In the genomic region with DNA sequence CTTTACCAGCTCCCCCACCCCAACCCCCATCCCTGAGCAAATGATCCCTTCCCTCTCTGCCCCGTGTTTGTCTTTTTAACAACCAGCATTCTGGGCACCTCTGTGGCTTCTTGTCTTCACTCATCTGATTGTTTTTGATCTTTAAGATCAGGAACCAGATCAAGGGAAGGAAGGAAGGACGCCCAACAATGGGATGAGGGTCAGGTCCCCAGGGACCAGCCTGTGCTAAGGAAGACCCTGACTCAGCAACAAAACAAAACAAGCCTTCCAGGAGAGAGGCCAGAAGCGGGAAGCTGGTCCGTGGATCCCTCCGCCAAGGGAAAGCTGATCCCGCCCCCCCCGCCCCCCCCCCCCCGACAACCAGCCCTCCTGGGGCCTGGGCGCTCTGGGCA, we compare ENCODE assay signal across 11 mouse cellular contexts. TPM values are rescaled to one million over a fixed set of nuclear protein-coding genes. Genes with fewer than 3 reads are reported as not detected.
DNase-seq lines count a peak whose midpoint lies in the region; ATAC-seq and TF ChIP-seq lines count a peak whose summit lies in the region.
"Had no signal": no experiment of that assay in that cellular context is flagged by ENCODE, and none has a peak within 500 bp of the region (broad histone marks: within the 10 kb centered on the region; RNA-seq: fewer than 3 reads in every experiment).

No protein-coding gene starts in this region.

- peaks cover 33% of the 10 kb centered on the region for H3K4me1 ChIP-seq in heart, embryonic 10.5 days
- peaks cover 4 to 16% of the 10 kb centered on the region in 2 experiments; a peak in 2 of 4 replicates for H3K4me1 ChIP-seq in ES-E14 (ENCODE audit: control insufficient read depth in 2 of 2, insufficient read depth in 2 of 2, low read length in 2 of 2, poor library complexity in 1 of 2)
- peaks cover 31% of the 10 kb centered on the region for H3K4me1 ChIP-seq in hindbrain, embryonic 10.5 days (replicated peaks)
- H3K4me1 ChIP-seq in liver, embryonic 14.5 days (replicated peaks; ENCODE audit: control insufficient read depth in 2 of 2, insufficient read depth in 2 of 2, low read length in 1 of 2), result no peaks in the 10 kb centered on the region; a peak in 1 of 4 replicates

- H3K9ac ChIP-seq in ES-E14 (ENCODE audit: insufficient read depth, low read depth, low read length, poor library complexity, severe bottlenecking), result peak overlapping the region; percentile 7; the same call in 1 of the 2 replicates
- H3K9ac ChIP-seq in liver, embryonic 14.5 days (replicated peaks), result no peak overlapping the region

- TF ChIP-seq EP300 in liver, embryonic 14.5 days (IDR thresholded peaks at IDR 0.05; ENCODE audit: low read depth), result no peak

- intact Hi-C loops in heart, postnatal 36 days (cut with DNase I), result loop anchor here (5.0 kb wide), 1 partner anchor 133 kb away; a partner anchor contains a TSS

- no peak for DNase-seq in heart, embryonic 10.5 days (ENCODE audit: low spot score)
- no peak for DNase-seq in heart, postnatal 36 days
- DNase-seq in ES-E14 (ENCODE audit: low read depth, low spot score), result no peak
- DNase-seq in hindbrain, embryonic 10.5 days (ENCODE audit: low spot score), result no peak
- no peak for DNase-seq in liver, embryonic 14.5 days (ENCODE audit: low read depth in 3 of 3, low spot score in 3 of 3)
- no peak for DNase-seq in urinary bladder, postnatal 10 days (ENCODE audit: low spot score)
- DNase-seq in urinary bladder, postnatal 14 days (ENCODE audit: low spot score), result no peak

- 7% methylated on average over 6 of the region's 9 CpGs for WGBS in heart, embryonic 10.5 days
- 6% methylated on average over 7 of the region's 9 CpGs for WGBS in hindbrain, embryonic 10.5 days
- WGBS in liver, embryonic 14.5 days (ENCODE audit: insufficient replicate concordance), result 12% methylated on average over 9 of the region's 9 CpGs

- peak overlapping the region; percentile 63 for H3K4me2 ChIP-seq in liver, embryonic 14.5 days (ENCODE audit: low read depth)

- no peaks in the 10 kb centered on the region for H3K9me3 ChIP-seq in heart, embryonic 10.5 days
- no peaks in the 10 kb centered on the region for H3K9me3 ChIP-seq in ES-E14 (ENCODE audit: control insufficient read depth, insufficient read depth, low read depth, low read length)
- peaks cover 3% of the 10 kb centered on the region; the same call in 1 of the 2 replicates for H3K9me3 ChIP-seq in hindbrain, embryonic 10.5 days
- H3K9me3 ChIP-seq in liver, embryonic 14.5 days (ENCODE audit: control insufficient read depth, low read length), result no peaks in the 10 kb centered on the region

- peaks cover 9% of the 10 kb centered on the region; the same call in 1 of the 2 replicates for H3K27me3 ChIP-seq in heart, embryonic 10.5 days (ENCODE audit: insufficient read depth, poor library complexity, severe bottlenecking)
- H3K27me3 ChIP-seq in hindbrain, embryonic 10.5 days (ENCODE audit: insufficient read depth, poor library complexity, severe bottlenecking), result no peaks in the 10 kb centered on the region
- H3K27me3 ChIP-seq in liver, embryonic 14.5 days (ENCODE audit: control insufficient read depth, insufficient read depth, low read length), result no peaks in the 10 kb centered on the region

- peak overlapping the region; percentile 84 for H3K27ac ChIP-seq in heart, embryonic 10.5 days
- H3K27ac ChIP-seq in ES-E14 (ENCODE audit: insufficient read depth, low read depth, low read length, poor library complexity, severe bottlenecking), result no peak overlapping the region
- H3K27ac ChIP-seq in hindbrain, embryonic 10.5 days, result peak overlapping the region; percentile 89
- H3K27ac ChIP-seq in liver, embryonic 14.5 days, result no peak overlapping the region

- no peak for TF ChIP-seq CTCF in liver, embryonic 14.5 days (IDR thresholded peaks at IDR 0.05; ENCODE audit: low read depth)

- H3K36me3 ChIP-seq in heart, embryonic 10.5 days, result peaks cover 18% of the 10 kb centered on the region; the same call in 1 of the 2 replicates
- H3K36me3 ChIP-seq in ES-E14 (ENCODE audit: control insufficient read depth, insufficient read depth, low read length, poor library complexity, severe bottlenecking), result peaks cover 11% of the 10 kb centered on the region; the same call in 1 of the 2 replicates
- H3K36me3 ChIP-seq in hindbrain, embryonic 10.5 days, result peaks cover 34% of the 10 kb centered on the region
- no peaks in the 10 kb centered on the region for H3K36me3 ChIP-seq in liver, embryonic 14.5 days (replicated peaks; ENCODE audit: control insufficient read depth, insufficient read depth, low read depth)

- H3K4me3 ChIP-seq in heart, embryonic 10.5 days, result peak overlapping the region; percentile 54
- H3K4me3 ChIP-seq in ES-E14 (ENCODE audit: insufficient read depth in 1 of 2, low read depth in 1 of 2, low read length in 2 of 2, poor library complexity in 1 of 2, severe bottlenecking in 1 of 2), result peak overlapping the region in 1 of 2 experiments; percentile 38; a peak in 1 of 4 replicates
- peak overlapping the region; percentile 46 for H3K4me3 ChIP-seq in hindbrain, embryonic 10.5 days
- H3K4me3 ChIP-seq in liver, embryonic 14.5 days (ENCODE audit: insufficient read depth in 1 of 2, low read depth in 2 of 2, low read length in 2 of 2), result no peak overlapping the region

- in situ Hi-C loops in ES-E14 (cut with MboI; ENCODE audit: low sequenced_read_pairs in 2 of 2, unreplicated experiment in 2 of 2), result no loop called here

- ATAC-seq in liver, embryonic 14.5 days (ENCODE audit: insufficient read depth), result no peak
- ATAC-seq in inflammation-experienced regulatory T-cells, adult 6 months, result no peak

TF ChIP-seq in ES-E14, 5 proteins besides CTCF, POLR2A, EP300 and RAD21:
- TF ChIP-seq MAFK (IDR thresholded peaks at IDR 0.05; ENCODE audit: insufficient read depth, low read depth, low read length) (peak; percentile 39; the same call in 1 of the 2 replicates), CHD2 (IDR thresholded peaks at IDR 0.05; ENCODE audit: low read depth, low read length) (no peak), ZC3H11A (IDR thresholded peaks at IDR 0.05; ENCODE audit: borderline replicate concordance, low read depth, low read length) (no peak), ZNF384 (IDR thresholded peaks at IDR 0.05; ENCODE audit: low read depth, low read length) (no peak), HCFC1 (IDR thresholded peaks at IDR 0.05; ENCODE audit: borderline replicate concordance, insufficient read depth, low read length) (no peak)
TF ChIP-seq in ES-E14: peak in this region for 1.

RNA-seq across cellular contexts. Expression of a gene that starts 41.6 kb away (rescaled TPM):
- 10.2 and 14.7 TPM in 2 replicates for polyA plus RNA-seq in heart, embryonic 10.5 days (2016; fragmentation: Nextera tagmentation; extraction: Ambion mirVana)
- 10 to 100 TPM; 21.0 to 23.6 TPM for total RNA-seq in heart, postnatal 36 days (2021)
- 12.3 and 15.9 TPM in 2 replicates for total RNA-seq in ES-E14 (2012; rRNA removed)
- polyA plus RNA-seq in hindbrain, embryonic 10.5 days (2016; fragmentation: Nextera tagmentation; extraction: Ambion mirVana), result 2.1 and 4.1 TPM in 2 replicates
- polyA plus RNA-seq in liver, embryonic 14.5 days (2012; rRNA removed), result 1.1 and 1.2 TPM in 2 replicates
- polyA plus RNA-seq in liver, embryonic 14.5 days (2014; fragmentation: Nextera tagmentation; extraction: Ambion mirVana), result 0.63 and 0.68 TPM in 2 replicates
- 1 to 10 TPM; 1.4 to 3.2 (median 1.4) TPM for polyA plus RNA-seq in inflammation-experienced regulatory T-cells, adult 6 months (2017; shearing (Covaris generic))

RNA-seq across cellular contexts. Expression of a gene that starts 47.3 kb away (rescaled TPM):
- polyA plus RNA-seq in heart, embryonic 10.5 days (2016; fragmentation: Nextera tagmentation; extraction: Ambion mirVana), result not detected in 2 replicates
- not detected for total RNA-seq in heart, postnatal 36 days (2021)
- total RNA-seq in ES-E14 (2012; rRNA removed), result 0.22 and 0.53 TPM in 2 replicates
- 0.11 TPM in 1 of 2 replicates, not detected in the other for polyA plus RNA-seq in hindbrain, embryonic 10.5 days (2016; fragmentation: Nextera tagmentation; extraction: Ambion mirVana)
- polyA plus RNA-seq in liver, embryonic 14.5 days (2012; rRNA removed), result not detected in 2 replicates
- not detected in 2 replicates for polyA plus RNA-seq in liver, embryonic 14.5 days (2014; fragmentation: Nextera tagmentation; extraction: Ambion mirVana)
- not detected for polyA plus RNA-seq in inflammation-experienced regulatory T-cells, adult 6 months (2017; shearing (Covaris generic))
- total RNA-seq: adrenal gland, postnatal 36 days; gastrocnemius, adult 8-10 months had no signal
- polyA plus RNA-seq: macrophage had no signal

Comparison
In these comparisons a context has a peak if more than half of its experiments do, and no peak if none do; other contexts are left out.
1. H3K27ac ChIP-seq: peak in heart, embryonic 10.5 days (single experiment) and hindbrain, embryonic 10.5 days (single experiment); none in ES-E14 (single experiment) and liver, embryonic 14.5 days (single experiment).
2. H3K4me3 ChIP-seq: peak in heart, embryonic 10.5 days (single experiment) and hindbrain, embryonic 10.5 days (single experiment); none in liver, embryonic 14.5 days (0 of 2).